Mouse (Mus musculus) embryonic fibroblast, embryonic 13.5 days (primary cell): ENCODE results near the gene Myl6b.

Experiments
- CTCF ChIP-seq: IDR thresholded peaks from 2 replicates; pipeline ENCODE4 v1.5.1; 2011; ENCODE audit warnings: mild to moderate bottlenecking, control low read depth, low read length, moderate library complexity, borderline replicate concordance; ENCODE audit not compliant: insufficient read depth
- POLR2A ChIP-seq: IDR thresholded peaks from 2 replicates; pipeline ENCODE4 v1.6.1; 2011; ENCODE audit warnings: low read depth, mild to moderate bottlenecking, control low read depth, low read length, moderate library complexity

GRCm38 (mm10) chr10:128486370-128486769, 12.1 kb downstream of the Myl6b start:
- TF ChIP-seq CTCF: no peak
- no peak for TF ChIP-seq POLR2A
